ENCODE assay signal across 10 mouse cellular contexts in genomic region chr7:84409896-84410521, GRCm38 (mm10). TPM values are rescaled to one million over a fixed set of nuclear protein-coding genes. Genes with fewer than 3 reads are reported as not detected.
A peak's percentile ranks its signal among the peaks of the same experiment; 100 is the strongest.
DNase-seq lines count a peak whose midpoint lies in the region; ATAC-seq and TF ChIP-seq lines count a peak whose summit lies in the region.
"Had no signal": no experiment of that assay in that cellular context is flagged by ENCODE, and none has a peak within 500 bp of the region (broad histone marks: within the 10 kb centered on the region; RNA-seq: fewer than 3 reads in every experiment).

Gene Arnt2 (minus strand): TSS chr7:84410176.

- H3K27me3 ChIP-seq in lung, embryonic 14.5 days (ENCODE audit: insufficient read depth, low read length): no peaks in the 10 kb centered on the region; the same call in 1 of the 2 replicates
- peaks cover 36% of the 10 kb centered on the region for H3K27me3 ChIP-seq in heart, postnatal 0 days (ENCODE audit: control insufficient read depth, insufficient read depth, low read length)
- peaks cover 33% of the 10 kb centered on the region for H3K27me3 ChIP-seq in liver, embryonic 16.5 days (ENCODE audit: control insufficient read depth, insufficient read depth, low read depth, low read length)

- TF ChIP-seq EP300 in heart, postnatal 0 days (IDR thresholded peaks at IDR 0.05; ENCODE audit: low read depth): no peak

- H3K4me2 ChIP-seq in lung, embryonic 14.5 days: peak within 1 kb of the TSS; percentile 77
- H3K4me2 ChIP-seq in heart, postnatal 0 days (ENCODE audit: low read depth, low read length): peak within 1 kb of the TSS; percentile 91
- peak within 1 kb of the TSS; percentile 51 for H3K4me2 ChIP-seq in liver, embryonic 16.5 days (ENCODE audit: low read depth, low read length)

- peak; percentile 76 for DNase-seq in lung, embryonic 14.5 days
- no peak for DNase-seq in lung, postnatal 25 days (ENCODE audit: low spot score)
- peak; percentile 80 for DNase-seq in embryo, embryonic 10.5 days (ENCODE audit: low spot score)
- DNase-seq in heart, postnatal 0 days (ENCODE audit: low spot score): no peak
- peak; percentile 57 to 77 for DNase-seq in layer of hippocampus, adult 18-20 months (ENCODE audit: low spot score in 2 of 2)
- peak; percentile 30 for DNase-seq in retina, postnatal 7 days (ENCODE audit: low read depth, low spot score)

- peak within 1 kb of the TSS; percentile 63 for H3K4me3 ChIP-seq in lung, embryonic 14.5 days (ENCODE audit: low read depth, low read length)
- peak within 1 kb of the TSS; percentile 60 for H3K4me3 ChIP-seq in heart, postnatal 0 days (ENCODE audit: low read depth, low read length)
- H3K4me3 ChIP-seq in liver, embryonic 16.5 days (ENCODE audit: low read depth, low read length): peak within 1 kb of the TSS; percentile 46

- WGBS in lung, embryonic 14.5 days: under 1% methylated on average over 53 of the region's 69 CpGs
- WGBS in heart, postnatal 0 days: under 1% methylated on average over 58 of the region's 69 CpGs
- WGBS in liver, embryonic 16.5 days (ENCODE audit: insufficient replicate concordance): 1% methylated on average over 46 of the region's 69 CpGs

- H3K9me3 ChIP-seq in lung, embryonic 14.5 days (ENCODE audit: low read depth, low read length): no peaks in the 10 kb centered on the region
- no peaks in the 10 kb centered on the region for H3K9me3 ChIP-seq in heart, postnatal 0 days (replicated peaks; ENCODE audit: control insufficient read depth, low read length)
- no peaks in the 10 kb centered on the region for H3K9me3 ChIP-seq in liver, embryonic 16.5 days (replicated peaks; ENCODE audit: control insufficient read depth, low read length)

- H3K27ac ChIP-seq in lung, embryonic 14.5 days (ENCODE audit: low read depth): peak within 1 kb of the TSS; percentile 86
- no peak within 1 kb of the TSS for H3K27ac ChIP-seq in heart, postnatal 0 days (ENCODE audit: low read depth)
- H3K27ac ChIP-seq in liver, embryonic 16.5 days (ENCODE audit: low read length): no peak within 1 kb of the TSS

- no peak for TF ChIP-seq CTCF in lung, embryonic 14.5 days (IDR thresholded peaks at IDR 0.05; ENCODE audit: low read depth)
- no peak for TF ChIP-seq CTCF in heart, postnatal 0 days (IDR thresholded peaks at IDR 0.05; ENCODE audit: low read depth)

- peak; percentile 86 for ATAC-seq in lung, embryonic 14.5 days (ENCODE audit: insufficient read depth)
- ATAC-seq in heart, postnatal 0 days (ENCODE audit: insufficient read depth, low read depth): peak; percentile 53; the same call in 1 of the 2 replicates
- no peak for ATAC-seq in liver, embryonic 16.5 days (ENCODE audit: low read depth)
- no peak for ATAC-seq in monocyte, adult 5-6 weeks (replicated peaks; ENCODE audit: insufficient number of reproducible peaks, low FRiP score, low TSS enrichment, poor library complexity, severe bottlenecking)

- H3K4me1 ChIP-seq in lung, embryonic 14.5 days (ENCODE audit: insufficient read depth): peaks cover 7% of the 10 kb centered on the region
- no peaks in the 10 kb centered on the region; the same call in 1 of the 2 replicates for H3K4me1 ChIP-seq in heart, postnatal 0 days (ENCODE audit: control insufficient read depth, insufficient read depth)
- no peaks in the 10 kb centered on the region for H3K4me1 ChIP-seq in liver, embryonic 16.5 days (ENCODE audit: control insufficient read depth, low read depth, low read length)

- H3K36me3 ChIP-seq in lung, embryonic 14.5 days (ENCODE audit: insufficient read depth): no peaks in the 10 kb centered on the region
- no peaks in the 10 kb centered on the region for H3K36me3 ChIP-seq in heart, postnatal 0 days (replicated peaks; ENCODE audit: control insufficient read depth, insufficient read depth, low read length)
- H3K36me3 ChIP-seq in liver, embryonic 16.5 days (ENCODE audit: control insufficient read depth, insufficient read depth): no peaks in the 10 kb centered on the region

- H3K9ac ChIP-seq in lung, embryonic 14.5 days: peak within 1 kb of the TSS; percentile 89
- H3K9ac ChIP-seq in heart, postnatal 0 days (replicated peaks; ENCODE audit: low read depth, low read length): peak within 1 kb of the TSS; percentile 44; the same call in 1 of the 2 replicates
- no peak within 1 kb of the TSS for H3K9ac ChIP-seq in liver, embryonic 16.5 days (ENCODE audit: low read depth, low read length)

RNA-seq across cellular contexts. Expression of gene Arnt2, which starts in this region (rescaled TPM):
- polyA plus RNA-seq in lung, embryonic 14.5 days (2014; fragmentation: Nextera tagmentation; extraction: Ambion mirVana): 14.4 and 16.0 TPM in 2 replicates
- total RNA-seq in heart, postnatal 0 days (2014; rRNA removed; ENCODE audit: low replicate concordance): 1.9 and 2.1 TPM in 2 replicates
- 0.31 and 0.75 TPM in 2 replicates for polyA plus RNA-seq in heart, postnatal 0 days (2015; fragmentation: Nextera tagmentation; extraction: Ambion mirVana)
- total RNA-seq in layer of hippocampus, adult 18-20 months (2021): 100 to 1,000 TPM; 158 to 160 TPM
- 0.04 and 0.15 TPM in 2 replicates for polyA plus RNA-seq in liver, embryonic 16.5 days (2015; fragmentation: Nextera tagmentation; extraction: Ambion mirVana)
- 0.10 TPM in 1 of 3 replicates, not detected in the others for total RNA-seq in monocyte, adult 5-6 weeks (2017)
- total RNA-seq: MEL; neutrophil, adult 5-6 weeks had no signal

Comparison
In these comparisons a context has a peak if more than half of its experiments do, and no peak if none do; other contexts are left out.
1. RNA of gene Arnt2 (total RNA-seq): 158 to 160 TPM in layer of hippocampus, adult 18-20 months; 1.9 to 2.1 TPM in heart, postnatal 0 days and 0.10 TPM in monocyte, adult 5-6 weeks; every median in the first group is over 10 times any median in the second.
2. DNase-seq: peak in lung, embryonic 14.5 days (single experiment), embryo, embryonic 10.5 days (single experiment), layer of hippocampus, adult 18-20 months (2 of 2) and retina, postnatal 7 days (single experiment); none in lung, postnatal 25 days (single experiment) and heart, postnatal 0 days (single experiment).
3. ATAC-seq: peak in lung, embryonic 14.5 days (single experiment) and heart, postnatal 0 days (single experiment); none in liver, embryonic 16.5 days (single experiment) and monocyte, adult 5-6 weeks (single experiment).
4. Peak in every context shown above with its lines, with median percentiles within 50 percentile points of each other: H3K4me2 ChIP-seq and H3K4me3 ChIP-seq.